Mouse (Mus musculus) heart, adult 2 months (tissue): ENCODE measurements around the gene Gm8369.
"Not testable (repeated sequence)": the region's sequence is repeated elsewhere in the genome, so short reads cannot be mapped to it uniquely, and the experiment has no call there.

Source experiments
- CTCF ChIP-seq: fragments of 200-600 bp; IDR thresholded peaks from 2 replicates; pipeline ENCODE4 v1.8.1; 2022; ENCODE audit warnings: antibody characterized with exemption, mild to moderate bottlenecking, moderate library complexity
- EP300 ChIP-seq: fragments of 200-500 bp; IDR thresholded peaks from 2 replicates; pipeline ENCODE4 v1.6.1; 2011; ENCODE audit warnings: low read depth, low read length, control low read depth; ENCODE audit not compliant: insufficient read depth
- POLR2A ChIP-seq: fragments of 200-500 bp; IDR thresholded peaks from 2 replicates; pipeline ENCODE4 v1.6.1; 2011; ENCODE audit warnings: mild to moderate bottlenecking, low read depth, low read length, control low read depth; ENCODE audit not compliant: insufficient read depth

GRCm38 (mm10) chr19:11544383-11544782 is 58.6 kb downstream of the Gm8369 start:
- not testable (repeated sequence) for TF ChIP-seq CTCF, POLR2A, EP300
